Mouse (Mus musculus) heart, adult 2 months (tissue): ENCODE data around the gene Zfyve16. TPM values are rescaled to one million over a fixed set of nuclear protein-coding genes. Genes with fewer than 3 reads are reported as not detected.

Experiments
- DNase-seq, 2 experiments: peaks; one replicate each; pipeline ENCODE4 v3.0.0; 2021
- H3K27ac ChIP-seq: fragments of 200-600 bp; 2 replicates; pipeline ENCODE4 v1.8.1; 2022
- H3K27me3 ChIP-seq: fragments of 200-500 bp; 2 replicates; pipeline ENCODE4 v1.6.1; 2012; ENCODE audit warnings: mild to moderate bottlenecking, low read length, inconsistent platforms, mixed read lengths; ENCODE audit not compliant: control insufficient read depth, insufficient read depth
- H3K36me3 ChIP-seq: fragments of 200-500 bp; 2 replicates; pipeline ENCODE4 v1.6.1; 2012; ENCODE audit warnings: low read length, inconsistent platforms; ENCODE audit not compliant: control insufficient read depth, insufficient read depth
- H3K4me1 ChIP-seq: fragments of 200-500 bp; 2 replicates; pipeline ENCODE4 v1.6.1; 2011; ENCODE audit warnings: low read length; ENCODE audit not compliant: control insufficient read depth, insufficient read depth
- H3K4me3 ChIP-seq: fragments of 200-600 bp; 2 replicates; pipeline ENCODE4 v1.8.1; 2022
- H3K79me2 ChIP-seq: fragments of 200-500 bp; replicated peaks from 2 replicates; pipeline ENCODE4 v1.6.1; 2012; ENCODE audit warnings: mild to moderate bottlenecking, inconsistent platforms, low read length, moderate library complexity, mixed read lengths; ENCODE audit not compliant: control insufficient read depth, insufficient read depth
- H3K9ac ChIP-seq: fragments of 200-500 bp; 2 replicates; pipeline ENCODE4 v1.6.1; 2012; ENCODE audit warnings: low read depth, mild to moderate bottlenecking, control low read depth, inconsistent platforms, low read length, mixed read lengths
- CTCF ChIP-seq: fragments of 200-600 bp; IDR thresholded peaks from 2 replicates; pipeline ENCODE4 v1.8.1; 2022; ENCODE audit warnings: antibody characterized with exemption, mild to moderate bottlenecking, moderate library complexity
- EP300 ChIP-seq: fragments of 200-500 bp; IDR thresholded peaks from 2 replicates; pipeline ENCODE4 v1.6.1; 2011; ENCODE audit warnings: low read depth, low read length, control low read depth; ENCODE audit not compliant: insufficient read depth
- POLR2A ChIP-seq: fragments of 200-500 bp; IDR thresholded peaks from 2 replicates; pipeline ENCODE4 v1.6.1; 2011; ENCODE audit warnings: mild to moderate bottlenecking, low read depth, low read length, control low read depth; ENCODE audit not compliant: insufficient read depth
- WGBS: fragments of 180-500 bp; shearing (Covaris S2); methylation state at CpG from one replicate; pipeline ENCODE4 v1.1.7; 2018; 5-methylcytosine and 5-hydroxymethylcytosine counted together
- intact Hi-C: fragments of 180-260 bp; cut with DNase I; formaldehyde crosslinking; loops from one replicate; pipeline ENCODE4 v1.15.1; 2025
- long read RNA-seq: library from polyadenylated mRNA; stranded (forward); transcript quantifications from one replicate; pipeline ENCODE4 v2.0.0, GENCODE M21; 2021
- polyA plus RNA-seq: library from polyadenylated mRNA; depleted of rRNA; stranded (reverse); fragments of >200 nt; gene quantifications from 2 replicates; pipeline ENCODE4 v1.2.3, GENCODE M21; 2012; rRNA removed
- total RNA-seq, 2 experiments: library from RNA; stranded (reverse); gene quantifications; 2 replicates each; pipeline ENCODE4 v1.2.3; 2021

Gene Zfyve16
- total RNA-seq, result 10 to 100 TPM; 11.5 to 11.7 TPM
- 2.9 and 8.4 TPM in 2 replicates for polyA plus RNA-seq
- long read RNA-seq, full-length matches to known transcripts, result 11 of 15 reads
- long read RNA-seq, partial matches to known transcripts, result 1 of 15 reads
- long read RNA-seq, other reads (novel, unspliced or antisense), result 3 of 15 reads

- TF ChIP-seq CTCF (no peak), POLR2A (peak; percentile 93), EP300 (0 out of 2 replicates have a peak, but pooled peaks have one; percentile 66)
- no peaks in the 10 kb centered on the region; the same call in 1 of the 2 replicates for H3K79me2 ChIP-seq
- H3K36me3 ChIP-seq, result no peaks in the 10 kb centered on the region; the same call in none of the 2 replicates
- H3K4me1 ChIP-seq, result no peaks in the 10 kb centered on the region; the same call in 1 of the 2 replicates
- peak within 1 kb of the TSS; percentile 92 for H3K9ac ChIP-seq
- DNase-seq, result peak; percentile 98 to 99
- peak within 1 kb of the TSS; percentile 94 for H3K27ac ChIP-seq
- H3K4me3 ChIP-seq, result peak within 1 kb of the TSS; percentile 58
- intact Hi-C loops, result loop anchor here (5.0 kb wide), 1 partner anchor 82 kb away; the partner anchor contains the start of gene Serinc5
- no peaks in the 10 kb centered on the region for H3K27me3 ChIP-seq
- WGBS, result under 1% methylated on average over 46 of the region's 46 CpGs
Observed at GRCm38 (mm10) chr13:92530721-92531211, at the start of gene Zfyve16. Gene Zfyve16, minus strand, starts transcription at chr13:92530868.

DNA sequence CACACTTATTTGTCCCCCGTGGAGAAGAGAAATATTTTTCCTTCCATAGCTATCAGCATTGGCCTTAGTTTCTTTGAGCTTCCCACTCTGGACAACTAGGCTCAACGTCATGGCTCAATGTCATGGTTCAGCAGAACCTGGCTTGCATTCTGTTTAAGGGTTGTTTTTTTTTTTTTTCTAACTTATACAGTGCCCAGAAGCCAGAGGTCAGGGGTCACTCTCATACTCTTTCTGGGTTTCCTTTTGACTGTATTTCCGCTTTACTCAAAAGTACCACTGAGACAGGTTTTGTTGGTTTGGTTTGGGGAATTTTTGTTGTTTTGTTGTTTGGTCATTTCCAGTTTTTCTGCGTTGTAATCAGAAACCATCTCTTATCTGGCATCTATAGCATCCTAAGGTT is 47.5 kb upstream of the Zfyve16 start:
- WGBS, result 67% methylated on average over 4 of the region's 4 CpGs
- no peak overlapping the region for H3K4me3 ChIP-seq

GRCm38 (mm10) chr13:92576688-92577087 is 46.0 kb upstream of the Zfyve16 start:
- WGBS, result 42% methylated on average over 6 of the region's 6 CpGs
- H3K27ac ChIP-seq, result no peak overlapping the region
- H3K36me3 ChIP-seq, result no peaks in the 10 kb centered on the region
- peaks cover 4% of the 10 kb centered on the region for H3K4me1 ChIP-seq
- no peaks in the 10 kb centered on the region for H3K79me2 ChIP-seq
- DNase-seq, result no peak
- H3K4me3 ChIP-seq, result no peak overlapping the region
- intact Hi-C loops, result no loop called here
- no peaks in the 10 kb centered on the region for H3K27me3 ChIP-seq
- H3K9ac ChIP-seq, result no peak overlapping the region
- no peak for TF ChIP-seq CTCF
- TF ChIP-seq EP300, result no peak
- TF ChIP-seq POLR2A, result no peak

More for the DNA sequence above, 47.5 kb upstream of the Zfyve16 start:
- H3K4me1 ChIP-seq, result peaks cover 4% of the 10 kb centered on the region
- DNase-seq, result no peak
- no peak overlapping the region for H3K9ac ChIP-seq
- TF ChIP-seq EP300 (no peak), POLR2A (no peak), CTCF (no peak)
- H3K79me2 ChIP-seq, result no peaks in the 10 kb centered on the region
- H3K36me3 ChIP-seq, result no peaks in the 10 kb centered on the region
- H3K27me3 ChIP-seq, result no peaks in the 10 kb centered on the region
- H3K27ac ChIP-seq, result no peak overlapping the region
- intact Hi-C loops, result no loop called here

GRCm38 (mm10) chr13:92576072-92576471 is 45.4 kb upstream of the Zfyve16 start, which contains the start of gene Spz1:
Gene Spz1, minus strand, starts transcription at chr13:92576172.
- Histone ChIP-seq H3K79me2 (no peaks in the 10 kb centered on the region), H3K36me3 (no peaks in the 10 kb centered on the region), H3K4me1 (peaks cover 4% of the 10 kb centered on the region), H3K27ac (no peak within 1 kb of the TSS), H3K27me3 (no peaks in the 10 kb centered on the region), H3K9ac (no peak within 1 kb of the TSS), H3K4me3 (no peak within 1 kb of the TSS)
- no peak for DNase-seq
- intact Hi-C loops, result no loop called here
- no peak for TF ChIP-seq CTCF
- TF ChIP-seq EP300, result no peak
- TF ChIP-seq POLR2A, result no peak

DNA sequence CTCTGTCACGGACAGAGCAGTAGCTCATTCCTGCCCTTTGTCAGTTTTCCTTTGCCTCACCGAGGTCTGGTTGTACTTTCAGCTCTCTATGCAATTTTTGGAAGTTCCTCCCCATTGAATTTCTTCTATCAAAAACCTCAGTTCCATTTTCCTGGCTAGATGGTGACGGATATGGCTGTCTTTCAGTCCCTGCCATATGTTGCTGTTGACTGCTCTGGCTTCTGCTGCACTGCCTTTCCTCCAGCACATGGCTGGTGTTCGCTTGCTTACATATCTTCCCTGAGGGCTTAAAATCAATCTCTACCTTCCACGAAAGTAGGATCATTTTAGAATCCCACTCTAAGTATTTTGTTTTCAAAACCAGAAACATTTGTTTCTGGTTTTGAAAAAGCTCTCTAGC is 28.8 kb upstream of the Zfyve16 start:
- H3K4me3 ChIP-seq, result no peak overlapping the region
- DNase-seq, result no peak
- no peak overlapping the region for H3K9ac ChIP-seq
- H3K79me2 ChIP-seq, result no peaks in the 10 kb centered on the region
- 78% methylated on average over 5 of the region's 5 CpGs for WGBS
- intact Hi-C loops, result no loop called here
- H3K27ac ChIP-seq, result no peak overlapping the region
- H3K36me3 ChIP-seq, result no peaks in the 10 kb centered on the region
- no peak for TF ChIP-seq POLR2A
- TF ChIP-seq EP300, result no peak
- TF ChIP-seq CTCF, result no peak
- H3K27me3 ChIP-seq, result no peaks in the 10 kb centered on the region
- H3K4me1 ChIP-seq, result no peaks in the 10 kb centered on the region

DNA sequence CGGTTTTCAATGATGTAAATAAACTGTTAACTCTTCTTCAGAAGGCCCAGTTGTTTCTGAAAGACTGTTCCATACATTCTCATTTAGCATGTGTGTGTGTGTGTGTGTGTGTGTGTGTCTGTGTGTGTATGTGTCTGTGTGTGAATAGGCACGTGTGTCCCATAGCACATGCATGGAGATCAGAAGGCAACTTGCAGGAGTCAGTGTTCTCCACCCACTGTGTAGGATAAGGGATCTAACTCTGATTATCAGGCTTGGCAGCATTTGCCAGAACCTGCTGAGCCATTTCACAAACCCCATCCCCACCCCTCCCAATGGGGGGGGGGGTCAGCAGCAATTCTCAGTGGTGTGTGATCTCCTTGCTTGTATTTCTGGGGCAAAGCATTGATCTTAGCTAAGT is 26.6 kb upstream of the Zfyve16 start:
- 76% methylated on average over 2 of the region's 2 CpGs for WGBS
- no peak overlapping the region for H3K9ac ChIP-seq
- no peak overlapping the region for H3K4me3 ChIP-seq
- H3K27ac ChIP-seq, result no peak overlapping the region
- no peaks in the 10 kb centered on the region for H3K79me2 ChIP-seq
- intact Hi-C loops, result no loop called here
- DNase-seq, result no peak
- no peaks in the 10 kb centered on the region for H3K27me3 ChIP-seq
- H3K4me1 ChIP-seq, result no peaks in the 10 kb centered on the region
- no peaks in the 10 kb centered on the region for H3K36me3 ChIP-seq
- no peak for TF ChIP-seq EP300
- TF ChIP-seq CTCF, result no peak
- no peak for TF ChIP-seq POLR2A
